Mouse (Mus musculus): ENCODE measurements around the gene Prrg2.

Gene Prrg2

GRCm38 (mm10) chr7:45090251-45090977 lies 27.9 kb upstream of the Prrg2 start:
- DNase-seq (ENCODE audit: low read depth, low spot score): no peak

DNA sequence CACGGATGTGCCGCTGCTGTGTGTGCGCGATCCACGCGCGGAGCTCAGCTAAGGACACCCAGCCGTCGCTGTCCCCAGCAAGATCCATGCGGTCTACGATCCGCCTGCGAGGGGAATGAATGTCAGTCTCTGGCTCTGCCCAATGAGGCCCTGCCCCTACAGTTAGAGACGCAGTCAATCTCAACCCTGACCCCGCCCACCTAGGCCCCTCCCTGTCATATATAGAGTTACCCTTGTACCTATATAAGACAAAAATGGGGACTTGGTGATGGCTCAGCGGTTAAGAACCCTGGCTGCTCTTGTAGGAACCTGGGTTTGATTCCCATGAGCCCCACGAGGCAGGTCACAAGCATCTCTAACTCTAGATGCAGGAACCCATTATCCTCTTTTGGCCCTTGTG lies 26.1 kb upstream of the Prrg2 start:
- DNase-seq (ENCODE audit: low read depth, low spot score): no peak

DNA sequence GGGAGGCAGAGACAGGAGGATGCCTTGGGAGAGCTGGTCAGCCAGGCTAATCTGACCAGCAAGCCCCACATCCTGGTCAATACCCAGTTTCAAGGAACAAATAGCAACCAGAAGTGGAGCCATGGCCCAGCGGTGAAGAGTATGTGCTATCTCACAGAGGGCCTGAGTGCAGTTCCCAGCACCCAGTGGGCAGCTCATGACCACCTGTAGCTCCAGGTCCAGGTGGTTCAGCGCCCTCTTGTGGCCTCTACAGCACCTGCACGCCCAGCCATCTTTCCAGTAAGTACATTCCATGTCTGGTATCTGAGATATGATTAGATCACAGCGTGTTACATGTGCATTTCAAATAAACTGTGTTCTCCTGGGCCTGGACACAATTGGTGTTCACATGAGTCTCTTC lies 23.6 kb upstream of the Prrg2 start:
- no peak for DNase-seq (ENCODE audit: low read depth, low spot score)

- no peak for DNase-seq (ENCODE audit: low read depth, low spot score)
Measured at GRCm38 (mm10) chr7:45083300-45083890, 20.9 kb upstream of the Prrg2 start.

GRCm38 (mm10) chr7:45082401-45083299 lies 20.2 kb upstream of the Prrg2 start:
- DNase-seq (ENCODE audit: low read depth, low spot score): no peak

GRCm38 (mm10) chr7:45081016-45081415 lies 18.5 kb upstream of the Prrg2 start:
- DNase-seq (ENCODE audit: low read depth, low spot score): no peak

DNA sequence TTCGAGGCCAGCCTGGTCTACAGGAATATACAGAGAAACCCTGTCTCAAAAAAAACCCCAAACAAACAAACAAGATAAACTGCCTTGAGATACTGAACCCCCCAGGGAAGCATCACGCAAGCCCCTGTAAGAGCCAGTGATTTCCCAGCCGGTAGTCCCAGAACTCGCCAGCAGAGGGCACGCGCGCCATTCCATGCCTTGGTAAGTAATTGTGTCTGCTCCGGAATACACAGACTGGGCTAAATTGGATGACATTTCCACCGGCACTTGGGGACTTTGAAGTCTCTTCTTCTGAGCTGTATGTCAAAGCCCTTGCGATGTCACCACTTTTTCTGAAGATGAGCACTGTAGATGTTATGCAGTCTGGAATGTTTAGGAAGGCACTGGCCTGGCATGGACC lies 17.4 kb upstream of the Prrg2 start:
- peak; percentile 78 for DNase-seq (ENCODE audit: low read depth, low spot score)

GRCm38 (mm10) chr7:45078513-45078912 lies 16.0 kb upstream of the Prrg2 start:
- DNase-seq (ENCODE audit: low read depth, low spot score): peak; percentile 51

DNA sequence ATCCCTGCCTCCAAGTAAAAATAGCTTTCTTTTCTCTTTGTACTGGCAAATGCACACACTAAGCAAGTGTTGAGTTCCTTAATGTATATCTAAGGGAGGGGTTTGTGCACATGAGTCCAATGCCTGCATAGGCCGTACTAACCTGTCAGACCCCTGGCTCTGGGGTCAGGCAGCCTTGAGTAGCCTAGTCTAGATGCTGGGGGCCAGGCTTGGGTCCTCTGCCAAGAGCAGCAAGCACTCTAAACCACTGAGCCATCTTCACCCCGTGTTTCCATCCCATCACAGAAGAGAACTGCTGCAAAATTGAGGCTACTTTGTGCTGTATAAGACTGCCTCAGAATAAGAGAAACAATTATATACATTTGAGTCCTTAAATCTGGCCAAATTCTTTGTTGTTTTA lies 15.4 kb upstream of the Prrg2 start:
- DNase-seq (ENCODE audit: low read depth, low spot score): no peak

- DNase-seq (ENCODE audit: low read depth, low spot score): no peak
Measured at GRCm38 (mm10) chr7:45077322-45077721, 14.8 kb upstream of the Prrg2 start.

- DNase-seq (ENCODE audit: low read depth, low spot score): no peak
Measured at GRCm38 (mm10) chr7:45076501-45076900, 14.0 kb upstream of the Prrg2 start.

GRCm38 (mm10) chr7:45075405-45075804 lies 12.9 kb upstream of the Prrg2 start:
- no peak for DNase-seq (ENCODE audit: low read depth, low spot score)

- no peak for DNase-seq (ENCODE audit: low read depth, low spot score)
Measured at GRCm38 (mm10) chr7:45073949-45074348, 11.5 kb upstream of the Prrg2 start.

GRCm38 (mm10) chr7:45073171-45073707 lies 10.8 kb upstream of the Prrg2 start:
- no peak for DNase-seq (ENCODE audit: low read depth, low spot score)

DNA sequence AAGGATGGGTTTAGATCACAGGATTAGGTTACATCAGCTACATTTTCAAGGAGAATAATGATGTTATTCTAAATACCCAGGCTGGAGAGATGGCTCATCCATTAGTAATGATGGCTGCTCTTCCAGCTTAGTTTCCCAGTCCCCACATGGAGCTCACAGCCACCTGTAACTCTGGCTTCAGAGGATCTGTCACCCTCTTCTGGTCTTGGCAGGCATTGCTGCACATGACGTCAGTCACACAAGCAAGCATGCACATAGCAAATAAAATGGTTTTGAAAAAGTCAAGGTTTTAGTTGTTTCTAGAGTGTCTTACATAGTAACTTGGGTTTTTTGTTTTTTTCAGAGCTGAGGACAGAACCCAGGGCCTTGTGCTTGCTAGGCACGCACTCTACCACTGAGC lies 9.8 kb upstream of the Prrg2 start:
- no peak for DNase-seq (ENCODE audit: low read depth, low spot score)

- no peak for DNase-seq (ENCODE audit: low read depth, low spot score)
Measured at GRCm38 (mm10) chr7:45069671-45070070, 7.2 kb upstream of the Prrg2 start.

DNA sequence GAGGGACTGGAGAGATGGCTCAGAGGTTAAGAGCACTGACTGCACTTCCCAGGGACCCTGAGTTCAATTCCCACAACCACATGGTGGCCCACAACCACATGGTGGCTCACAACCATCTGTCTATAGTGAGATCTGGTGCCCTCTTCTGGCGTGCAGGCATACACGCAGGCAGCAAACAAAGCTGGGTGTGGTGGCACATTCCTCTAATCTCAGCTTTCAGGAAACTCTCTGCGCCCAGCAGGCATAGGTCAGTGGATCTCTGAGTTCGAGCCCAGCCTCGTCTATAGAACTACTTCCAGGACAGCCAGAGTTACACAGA lies 5.5 kb upstream of the Prrg2 start:
- DNase-seq (ENCODE audit: low read depth, low spot score): peak; percentile 31

GRCm38 (mm10) chr7:45067190-45067999 lies 4.9 kb upstream of the Prrg2 start:
- DNase-seq (ENCODE audit: low read depth, low spot score): no peak

DNA sequence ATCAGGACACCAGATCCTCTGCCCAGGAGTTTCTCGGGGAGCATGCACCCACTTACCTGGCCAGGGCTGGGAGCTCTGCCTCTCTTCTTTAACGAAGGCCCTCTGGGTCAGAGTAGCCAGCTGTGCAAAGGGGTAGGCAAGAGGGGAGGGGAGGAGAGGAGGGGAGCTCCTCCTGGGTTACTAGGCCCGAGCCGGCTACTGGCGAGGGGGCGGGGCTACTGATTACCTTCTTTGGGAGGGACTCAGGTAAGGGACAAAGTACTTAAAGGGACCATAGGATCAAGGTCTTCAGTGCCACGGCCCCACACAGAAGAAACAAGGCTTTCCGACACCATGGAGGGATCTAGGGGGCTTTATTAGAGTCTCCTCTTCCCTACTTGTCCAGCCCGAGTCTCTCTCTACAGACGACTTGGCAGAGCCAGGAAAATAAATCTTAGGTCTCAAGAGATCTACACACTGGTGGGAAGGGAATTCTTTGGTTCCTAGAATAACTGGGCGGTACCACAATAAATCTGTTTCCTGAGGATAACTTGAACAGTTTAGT lies 873 bp downstream of the Prrg2 start:
- DNase-seq (ENCODE audit: low read depth, low spot score): no peak

DNA sequence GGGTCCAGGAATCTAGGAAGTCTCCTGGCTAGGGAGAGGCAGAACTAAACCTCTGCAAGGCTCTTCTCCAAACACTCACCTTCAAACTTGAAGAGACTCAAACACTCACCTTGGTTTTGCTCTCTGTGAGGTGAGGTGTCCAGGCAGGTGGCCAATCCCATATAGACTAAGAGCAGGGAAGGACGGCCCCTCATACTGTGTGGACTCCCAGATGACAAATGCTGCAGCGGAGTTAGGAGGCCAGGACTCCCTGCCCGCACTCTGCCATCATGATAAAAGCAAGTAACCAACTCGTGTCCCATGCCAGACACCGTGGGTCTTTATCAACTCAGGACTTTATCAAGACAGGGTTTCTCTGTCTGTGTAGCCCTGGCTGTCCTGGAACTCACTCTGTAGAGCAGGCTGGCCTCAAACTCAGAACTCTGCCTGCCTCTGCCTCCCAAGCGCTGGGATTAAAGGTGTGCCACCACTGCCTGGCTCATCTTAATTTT lies 1.8 kb downstream of the Prrg2 start:
- DNase-seq (ENCODE audit: low read depth, low spot score): no peak

All from retina, postnatal 7 days (tissue).